Mouse (Mus musculus): Measurements from ENCODE around the gene Mcm7.

The Mcm7 gene

GRCm38 (mm10) chr5:138171695-138172491, at the start of gene Mcm7, which contains the start of gene Ap4m1:
TSS of gene Mcm7 (minus strand) at chr5:138172422.
TSS of gene Ap4m1 (plus strand) at chr5:138172002.
- peak; percentile 100 for DNase-seq (ENCODE audit: low read depth, low spot score)

- no peak for DNase-seq (ENCODE audit: low read depth, low spot score)
These were observed 47.6 kb upstream of the Mcm7 start for GRCm38 (mm10) chr5:138219864-138220263.

GRCm38 (mm10) chr5:138216632-138217031, 44.4 kb upstream of the Mcm7 start:
- peak; percentile 28 for DNase-seq (ENCODE audit: low read depth, low spot score)

GRCm38 (mm10) chr5:138207873-138208272, 35.7 kb upstream of the Mcm7 start:
- DNase-seq (ENCODE audit: low read depth, low spot score) = no peak

GRCm38 (mm10) chr5:138207253-138207652, 35.0 kb upstream of the Mcm7 start:
- DNase-seq (ENCODE audit: low read depth, low spot score) = no peak

GRCm38 (mm10) chr5:138202086-138202485, 29.9 kb upstream of the Mcm7 start:
- DNase-seq (ENCODE audit: low read depth, low spot score) = no peak

GRCm38 (mm10) chr5:138199576-138199975, 27.4 kb upstream of the Mcm7 start:
- DNase-seq (ENCODE audit: low read depth, low spot score) = peak; percentile 60

- no peak for DNase-seq (ENCODE audit: low read depth, low spot score)
These were observed 23.2 kb upstream of the Mcm7 start for GRCm38 (mm10) chr5:138195463-138195862.

- DNase-seq (ENCODE audit: low read depth, low spot score) = peak; percentile 25
These were observed 22.6 kb upstream of the Mcm7 start for GRCm38 (mm10) chr5:138194755-138195345.

- peak; percentile 95 for DNase-seq (ENCODE audit: low read depth, low spot score)
These were observed 21.8 kb upstream of the Mcm7 start, which contains the start of gene Mblac1 for GRCm38 (mm10) chr5:138193771-138194727. TSS of gene Mblac1 (plus strand) at chr5:138194314.

GRCm38 (mm10) chr5:138187661-138188306, 15.6 kb upstream of the Mcm7 start:
- peak; percentile 92 for DNase-seq (ENCODE audit: low read depth, low spot score)

- peak; percentile 90 for DNase-seq (ENCODE audit: low read depth, low spot score)
These were observed 14.9 kb upstream of the Mcm7 start, which contains the start of the genes Taf6 and Cnpy4 for GRCm38 (mm10) chr5:138186950-138187638. TSS of gene Taf6 (minus strand) at chr5:138187451. TSS of gene Cnpy4 (plus strand) at chr5:138187485.

GRCm38 (mm10) chr5:138173217-138173616, 995 bp upstream of the Mcm7 start:
- DNase-seq (ENCODE audit: low read depth, low spot score) = peak; percentile 74

- DNase-seq (ENCODE audit: low read depth, low spot score) = peak; percentile 98
These were observed 1.2 kb downstream of the Mcm7 start for GRCm38 (mm10) chr5:138170936-138171561.

- DNase-seq (ENCODE audit: low read depth, low spot score) = peak; percentile 48
These were observed 6.6 kb downstream of the Mcm7 start for GRCm38 (mm10) chr5:138165594-138165993.

GRCm38 (mm10) chr5:138163610-138164009, 8.6 kb downstream of the Mcm7 start:
- peak; percentile 46 for DNase-seq (ENCODE audit: low read depth, low spot score)

- DNase-seq (ENCODE audit: low read depth, low spot score) = peak; percentile 83
These were observed 9.2 kb downstream of the Mcm7 start for GRCm38 (mm10) chr5:138163046-138163445.

- DNase-seq (ENCODE audit: low read depth, low spot score) = peak; percentile 96
These were observed 11.2 kb downstream of the Mcm7 start, which contains the start of gene Cops6 for GRCm38 (mm10) chr5:138160842-138161665. TSS of gene Cops6 (plus strand) at chr5:138161071.

GRCm38 (mm10) chr5:138160224-138160762, 11.9 kb downstream of the Mcm7 start:
- DNase-seq (ENCODE audit: low read depth, low spot score) = peak; percentile 74

All from R1 (cell line).